Mouse (Mus musculus) CH12.LX (cell line): ENCODE data around the gene Pbx2. TPM values are rescaled to one million over a fixed set of nuclear protein-coding genes. Genes with fewer than 3 reads are reported as not detected.

Experiments
- DNase-seq: peaks from one replicate; pipeline ENCODE4 v3.0.0-alpha.2; 2013; ENCODE audit errors: extremely low read depth
- H3K27ac ChIP-seq: 2 replicates; pipeline ENCODE4 v1.5.1; 2012; ENCODE audit warnings: low read depth, mild to moderate bottlenecking, control low read depth, moderate library complexity; ENCODE audit not compliant: insufficient read depth
- H3K27me3 ChIP-seq: replicated peaks from 2 replicates; pipeline ENCODE3; 2012; ENCODE audit warnings: inconsistent platforms
- H3K36me3 ChIP-seq, 2 experiments: replicated peaks in 1 of 2; 2 replicates each; pipeline versions ENCODE3 to v1.6.1; 2012; ENCODE audit warnings: inconsistent platforms in 1 of 2, low read length in 1 of 2, mild to moderate bottlenecking in 1 of 2, mixed read lengths in 1 of 2, moderate library complexity in 1 of 2; ENCODE audit not compliant: control insufficient read depth in 1 of 2, insufficient read depth in 1 of 2
- H3K4me1 ChIP-seq, 2 experiments: 2 replicates each; pipeline ENCODE4 v1.6.1; 2012; ENCODE audit warnings: inconsistent platforms in 1 of 2, moderate library complexity in 1 of 2; ENCODE audit not compliant: insufficient read depth in 2 of 2, control insufficient read depth in 1 of 2
- H3K4me2 ChIP-seq: 2 replicates; pipeline ENCODE4 v1.6.1; 2012; ENCODE audit warnings: low read depth, mild to moderate bottlenecking, control low read depth; ENCODE audit not compliant: poor library complexity, insufficient read depth, severe bottlenecking
- H3K4me3 ChIP-seq, 3 experiments: fragments of 150-350 bp in 1 of 3; sonication (generic) in 1 of 3; replicated peaks in 1 of 3; 2 replicates each; pipeline versions ENCODE3 to v1.5.1; 2011 to 2012; ENCODE audit warnings: low read depth in 2 of 3, low read length in 2 of 3, mild to moderate bottlenecking in 2 of 3, moderate library complexity in 2 of 3, control low read depth in 1 of 3, improper control_type of control experiment in 1 of 3, inconsistent platforms in 1 of 3, mixed read lengths in 1 of 3; ENCODE audit not compliant: poor library complexity in 1 of 3
- H3K79me2 ChIP-seq: replicated peaks from 2 replicates; pipeline ENCODE4 v1.6.1; 2012; ENCODE audit warnings: mild to moderate bottlenecking, moderate library complexity; ENCODE audit not compliant: control insufficient read depth, poor library complexity, insufficient read depth, severe bottlenecking; ENCODE audit errors: extremely low read depth
- H3K9ac ChIP-seq: 2 replicates; pipeline ENCODE4 v1.6.1; 2012; ENCODE audit warnings: low read depth, mild to moderate bottlenecking, control low read depth, moderate library complexity; ENCODE audit not compliant: insufficient read depth
- H3K9me3 ChIP-seq: replicated peaks from 2 replicates; pipeline ENCODE3; 2012; ENCODE audit warnings: low read length, inconsistent platforms, mixed read lengths
- BHLHE40 ChIP-seq: IDR thresholded peaks from 2 replicates; pipeline ENCODE4 v1.6.1; 2011; ENCODE audit warnings: mild to moderate bottlenecking, low read depth, low read length, improper control_type of control experiment
- CHD1 ChIP-seq: IDR thresholded peaks from 2 replicates; pipeline ENCODE4 v1.6.1; 2012; ENCODE audit warnings: low read depth, low read length, improper control_type of control experiment, inconsistent platforms
- E2F4 ChIP-seq: IDR thresholded peaks from 2 replicates; pipeline ENCODE4 v1.6.1; 2011; ENCODE audit warnings: low read depth, low read length, improper control_type of control experiment; ENCODE audit not compliant: insufficient replicate concordance
- ETS1 ChIP-seq: conservative IDR thresholded peaks from 2 replicates; pipeline ENCODE4 v1.6.1; 2012; ENCODE audit warnings: low read depth, mild to moderate bottlenecking, inconsistent platforms, low read length, improper control_type of control experiment, moderate library complexity
- HCFC1 ChIP-seq: IDR thresholded peaks from 2 replicates; pipeline ENCODE4 v1.6.1; 2012; ENCODE audit warnings: low read depth, mild to moderate bottlenecking, inconsistent platforms, low read length, improper control_type of control experiment
- IRF4 ChIP-seq: IDR thresholded peaks from 2 replicates; pipeline ENCODE4 v1.6.1; 2014; ENCODE audit warnings: low read depth, mild to moderate bottlenecking, inconsistent platforms, low read length, improper control_type of control experiment
- MAFK ChIP-seq: IDR thresholded peaks from 2 replicates; pipeline ENCODE4 v1.6.1; 2011; ENCODE audit warnings: low read length, improper control_type of control experiment; ENCODE audit not compliant: insufficient replicate concordance
- MAX ChIP-seq: IDR thresholded peaks from 2 replicates; pipeline ENCODE4 v1.6.1; 2011; ENCODE audit warnings: low read length, improper control_type of control experiment
- MAZ ChIP-seq: IDR thresholded peaks from 2 replicates; pipeline ENCODE4 v1.6.1; 2012; ENCODE audit warnings: low read depth, mild to moderate bottlenecking, inconsistent platforms, low read length, improper control_type of control experiment, moderate library complexity
- MEF2A ChIP-seq: IDR thresholded peaks from 2 replicates; pipeline ENCODE4 v1.6.1; 2014; ENCODE audit warnings: low read depth, mild to moderate bottlenecking, inconsistent platforms, low read length, improper control_type of control experiment, borderline replicate concordance
- MXI1 ChIP-seq: IDR thresholded peaks from 2 replicates; pipeline ENCODE4 v1.6.1; 2011; ENCODE audit warnings: mild to moderate bottlenecking, low read depth, low read length, improper control_type of control experiment
- NRF1 ChIP-seq: IDR thresholded peaks from 2 replicates; pipeline ENCODE4 v1.6.1; 2014; ENCODE audit warnings: low read depth, mild to moderate bottlenecking, inconsistent platforms, low read length, improper control_type of control experiment, moderate library complexity
- PAX5 ChIP-seq: IDR thresholded peaks from 2 replicates; pipeline ENCODE4 v1.6.1; 2012; ENCODE audit warnings: low read length, inconsistent platforms, mixed read lengths
- POLR2AphosphoS2 ChIP-seq: IDR thresholded peaks from 2 replicates; pipeline ENCODE4 v1.6.1; 2011; ENCODE audit warnings: low read depth, low read length, improper control_type of control experiment
- RAD21 ChIP-seq: IDR thresholded peaks from 2 replicates; pipeline ENCODE4 v1.6.1; 2011; ENCODE audit warnings: low read depth, mild to moderate bottlenecking, low read length, improper control_type of control experiment, moderate library complexity
- RCOR1 ChIP-seq: conservative IDR thresholded peaks from 2 replicates; pipeline ENCODE4 v1.6.1; 2012; ENCODE audit warnings: low read depth, mild to moderate bottlenecking, inconsistent platforms, low read length, improper control_type of control experiment
- SIN3A ChIP-seq: IDR thresholded peaks from 2 replicates; pipeline ENCODE4 v1.6.1; 2012; ENCODE audit warnings: low read length, improper control_type of control experiment, inconsistent platforms
- SMC3 ChIP-seq: IDR thresholded peaks from 2 replicates; pipeline ENCODE4 v1.6.1; 2011; ENCODE audit warnings: low read depth, low read length, improper control_type of control experiment
- TBP ChIP-seq: conservative IDR thresholded peaks from 2 replicates; pipeline ENCODE4 v1.6.1; 2011; ENCODE audit warnings: low read depth, low read length, improper control_type of control experiment
- USF2 ChIP-seq: conservative IDR thresholded peaks from 2 replicates; pipeline ENCODE4 v1.6.1; 2011; ENCODE audit warnings: low read depth, low read length, improper control_type of control experiment
- ZC3H11A ChIP-seq: IDR thresholded peaks from 2 replicates; pipeline ENCODE4 v1.6.1; 2012; ENCODE audit warnings: low read depth, mild to moderate bottlenecking, inconsistent platforms, low read length, improper control_type of control experiment
- ZKSCAN1 ChIP-seq: IDR thresholded peaks from 2 replicates; pipeline ENCODE4 v1.6.1; 2012; ENCODE audit warnings: low read depth, inconsistent platforms, low read length, improper control_type of control experiment, borderline replicate concordance
- dilution Hi-C: fragments of 300-500 bp; cut with MboI; formaldehyde crosslinking; loops from 2 replicates; pipeline ENCODE4 v1.14.3; 2020; ENCODE audit warnings: low sequenced_read_pairs; ENCODE audit not compliant: extremely low pct_unique_long_range_greater_than_20kb, extremely low pct_ligation_motif_present
- in situ Hi-C: fragments of 300-500 bp; cut with MboI; formaldehyde crosslinking; loops from 3 replicates; pipeline ENCODE4 v1.14.3; 2019; ENCODE audit warnings: low sequenced_read_pairs, low pct_ligation_motif_present, low pct_unique_long_range_greater_than_20kb, mixed read lengths
- polyA plus RNA-seq: library from polyadenylated mRNA; unstranded; fragments of >175 nt; gene quantifications from 2 replicates; pipeline ENCODE4 v1.2.1, GENCODE M21; 2012; ENCODE audit warnings: low read depth; ENCODE audit not compliant: insufficient read length
- total RNA-seq, 2 experiments: library from RNA; depleted of rRNA; stranded (reverse); fragments of 300-350 nt in 1 of 2; fragments of >200 nt in 1 of 2; gene quantifications; 2 replicates each; pipeline ENCODE4 v1.2.3; 2012 to 2014

The Pbx2 gene
- total and polyA plus RNA-seq, 3 experiments = 30.0 to 50.5 (median 41.0) TPM

- no peak for DNase-seq
- in situ Hi-C loops = no loop called here
- Histone ChIP-seq H3K9ac (no peak overlapping the region), H3K9me3 (peaks cover 9% of the 10 kb centered on the region), H3K4me1 (peaks cover 0 to 29% of the 10 kb centered on the region in 2 experiments; a peak in 3 of 4 replicates), H3K79me2 (no peaks in the 10 kb centered on the region; the same call in 1 of the 2 replicates), H3K27me3 (peaks cover 66% of the 10 kb centered on the region), H3K36me3 (peaks cover 0 to 9% of the 10 kb centered on the region in 2 experiments), H3K4me2 (no peak overlapping the region), H3K27ac (no peak overlapping the region), H3K4me3 (no peak overlapping the region)
- dilution Hi-C loops = no loop called here
- TF ChIP-seq HCFC1 = no peak
- no peak for TF ChIP-seq RCOR1
- TF ChIP-seq TBP = no peak
- TF ChIP-seq MAZ = no peak
- TF ChIP-seq RAD21 = no peak
- no peak for TF ChIP-seq ETS1
- TF ChIP-seq BHLHE40 = no peak
- no peak for TF ChIP-seq CHD1
- TF ChIP-seq E2F4 = no peak
- no peak for TF ChIP-seq SMC3
- TF ChIP-seq IRF4 = no peak
Observed at GRCm38 (mm10) chr17:34641945-34642344, 50.9 kb downstream of the Pbx2 start.

DNA sequence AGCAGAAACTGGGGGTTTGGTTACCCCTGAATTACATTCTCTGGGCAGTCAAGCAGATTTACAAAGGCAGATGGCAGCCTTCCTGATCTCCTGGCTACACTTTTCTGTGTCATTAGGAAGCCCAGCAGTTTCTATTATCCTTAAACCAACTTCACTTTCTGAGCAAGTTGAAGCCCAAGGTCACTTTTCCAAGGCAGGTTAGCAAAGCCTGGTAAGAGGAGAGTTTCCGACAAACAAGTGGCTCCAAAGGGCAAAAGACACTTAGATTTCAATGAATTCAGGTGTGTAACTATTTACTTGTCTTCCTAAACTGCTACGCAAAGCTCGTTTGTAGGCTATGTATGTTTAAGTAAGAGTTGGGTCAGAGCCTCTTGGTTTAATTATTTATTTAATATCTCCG lies 52.3 kb downstream of the Pbx2 start:
- Histone ChIP-seq H3K27ac (no peak overlapping the region), H3K4me3 (no peak overlapping the region), H3K36me3 (peaks cover 0 to 11% of the 10 kb centered on the region in 2 experiments), H3K9ac (no peak overlapping the region), H3K9me3 (peaks cover 9% of the 10 kb centered on the region), H3K4me2 (no peak overlapping the region), H3K27me3 (peaks cover 51% of the 10 kb centered on the region), H3K79me2 (no peaks in the 10 kb centered on the region; the same call in 1 of the 2 replicates), H3K4me1 (peaks cover 4 to 38% of the 10 kb centered on the region in 2 experiments)
- no peak for DNase-seq
- TF ChIP-seq RCOR1 (no peak), MEF2A (no peak), SMC3 (no peak), ZKSCAN1 (no peak), CHD1 (no peak), ETS1 (no peak), POLR2AphosphoS2 (no peak), BHLHE40 (no peak), PAX5 (no peak), MAFK (no peak), USF2 (no peak), MXI1 (no peak), MAX (no peak), HCFC1 (no peak), NRF1 (no peak), ZC3H11A (no peak), SIN3A (no peak)
- dilution Hi-C loops = no loop called here
- in situ Hi-C loops = no loop called here
